Mouse (Mus musculus) heart, adult 2 months (tissue): ENCODE measurements around the gene Gm10277.

Experiments
- EP300 ChIP-seq: fragments of 200-500 bp; IDR thresholded peaks from 2 replicates; pipeline ENCODE4 v1.6.1; 2011; ENCODE audit warnings: low read depth, low read length, control low read depth; ENCODE audit not compliant: insufficient read depth
- POLR2A ChIP-seq: fragments of 200-500 bp; IDR thresholded peaks from 2 replicates; pipeline ENCODE4 v1.6.1; 2011; ENCODE audit warnings: mild to moderate bottlenecking, low read depth, low read length, control low read depth; ENCODE audit not compliant: insufficient read depth

GRCm38 (mm10) chr11:77770346-77770745 is 17.2 kb downstream of the Gm10277 start:
- TF ChIP-seq POLR2A (no peak), EP300 (no peak)
